Mouse (Mus musculus) midbrain, embryonic 15.5 days (tissue): ENCODE measurements around the gene Retsat. TPM values are rescaled to one million over a fixed set of nuclear protein-coding genes. Genes with fewer than 3 reads are reported as not detected.

ENCODE experiments used
- ATAC-seq: fragments of 200-750 bp; cut with Nextera tagmentation; replicated peaks from 2 replicates; pipeline ENCODE4 v1.8.0; 2017; ENCODE audit warnings: moderate TSS enrichment
- H3K27ac ChIP-seq: fragments of 300-500 bp; sonication (generic); 2 replicates; pipeline ENCODE4 v1.5.1; 2015; ENCODE audit warnings: mild to moderate bottlenecking, inconsistent platforms
- H3K27me3 ChIP-seq: fragments of 300-500 bp; sonication (generic); replicated peaks from 2 replicates; pipeline ENCODE4 v1.6.1; 2015; ENCODE audit warnings: inconsistent platforms
- H3K36me3 ChIP-seq: fragments of 300-500 bp; sonication (generic); replicated peaks from 2 replicates; pipeline ENCODE4 v1.6.1; 2015; ENCODE audit warnings: inconsistent platforms
- H3K4me1 ChIP-seq: fragments of 300-500 bp; sonication (generic); 2 replicates; pipeline ENCODE4 v1.6.1; 2015; ENCODE audit warnings: inconsistent platforms
- H3K4me2 ChIP-seq: fragments of 300-500 bp; sonication (generic); 2 replicates; pipeline ENCODE4 v1.6.1; 2015; ENCODE audit warnings: inconsistent platforms, mild to moderate bottlenecking, moderate library complexity
- H3K4me3 ChIP-seq: fragments of 300-500 bp; sonication (generic); 2 replicates; pipeline ENCODE4 v1.5.1; 2015; ENCODE audit warnings: mild to moderate bottlenecking, inconsistent platforms
- H3K9ac ChIP-seq: fragments of 300-500 bp; sonication (generic); 2 replicates; pipeline ENCODE4 v1.6.1; 2015; ENCODE audit warnings: mild to moderate bottlenecking, inconsistent platforms
- H3K9me3 ChIP-seq: fragments of 300-500 bp; sonication (generic); 2 replicates; pipeline ENCODE4 v1.6.1; 2016; ENCODE audit warnings: inconsistent platforms
- WGBS: fragments of 180-500 bp; shearing (Covaris S2); methylation state at CpG from one replicate; pipeline ENCODE4 v1.1.7; 2015; ENCODE audit warnings: mixed read lengths; 5-methylcytosine and 5-hydroxymethylcytosine counted together
- polyA plus RNA-seq: library from polyadenylated mRNA; unstranded; fragments of >200 nt; fragmentation: Nextera tagmentation; extraction: Ambion mirVana; gene quantifications from 2 replicates; pipeline ENCODE4 v1.2.1, GENCODE M21; 2015

Retsat gene
- polyA plus RNA-seq, 1 experiment from 2014 or later: 6.1 TPM

DNA sequence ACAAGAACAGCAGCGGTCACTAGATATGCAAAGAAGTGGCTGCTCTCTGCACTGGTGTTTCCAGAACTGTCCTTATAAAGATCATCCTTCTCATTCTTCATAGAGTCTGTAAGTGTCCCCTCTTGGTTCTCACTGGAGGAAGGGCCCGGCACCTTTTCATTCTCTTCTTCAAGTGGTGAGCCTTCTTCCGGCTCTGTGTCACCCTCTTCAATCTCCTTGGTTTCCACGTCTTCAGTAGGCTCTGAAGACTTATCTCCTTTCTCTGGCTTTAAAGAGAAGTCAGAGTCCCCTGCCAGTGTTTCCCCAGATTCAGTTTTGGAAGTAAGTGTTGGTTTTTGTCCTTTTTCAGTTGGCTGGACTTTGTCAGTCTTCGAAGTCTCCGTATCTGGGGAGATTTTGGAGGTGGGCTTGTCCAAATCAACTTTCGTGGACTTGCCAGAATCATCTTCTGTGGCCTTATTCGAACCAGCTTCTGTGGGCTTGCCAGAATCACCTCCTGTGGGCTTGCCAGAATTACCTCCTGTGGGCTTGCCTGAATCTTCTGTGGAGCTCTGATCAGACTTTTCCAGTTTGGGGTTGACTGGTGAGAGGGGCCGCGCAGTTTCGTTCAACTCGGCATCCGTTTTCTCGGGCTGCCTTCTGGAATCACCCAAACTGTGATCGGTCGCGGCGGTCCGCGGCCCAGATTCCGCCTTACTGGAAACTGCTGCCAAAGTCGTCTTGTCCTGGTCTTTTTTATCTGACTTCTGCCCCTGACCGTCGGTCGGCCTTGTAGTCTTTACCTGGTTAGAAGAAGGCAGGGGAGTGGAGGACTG lies 17.5 kb downstream of the Retsat start:
- 31% methylated on average over 25 of the region's 25 CpGs for WGBS
- H3K4me1 ChIP-seq: peaks cover 37% of the 10 kb centered on the region
- H3K36me3 ChIP-seq: peaks cover 8% of the 10 kb centered on the region; the same call in 1 of the 2 replicates
- H3K9ac ChIP-seq: peak overlapping the region; percentile 79
- peak overlapping the region; percentile 97 for H3K4me2 ChIP-seq
- peak; percentile 35; the same call in 1 of the 2 replicates for ATAC-seq
- H3K4me3 ChIP-seq: peak overlapping the region; percentile 73
- no peaks in the 10 kb centered on the region for H3K9me3 ChIP-seq
- H3K27me3 ChIP-seq: no peaks in the 10 kb centered on the region
- H3K27ac ChIP-seq: peak overlapping the region; percentile 93

GRCm38 (mm10) chr6:72616643-72617288 lies 18.5 kb downstream of the Retsat start, which contains the start of gene Tgoln1:
TSS of gene Tgoln1 (minus strand) at chr6:72617000.
- H3K27me3 ChIP-seq: no peaks in the 10 kb centered on the region
- H3K27ac ChIP-seq: peak within 1 kb of the TSS; percentile 93
- peak within 1 kb of the TSS; percentile 79 for H3K9ac ChIP-seq
- peak; percentile 98 for ATAC-seq
- H3K36me3 ChIP-seq: 0 out of 2 replicates have a peak, but pooled peaks cover 8% of the 10 kb centered on the region
- under 1% methylated on average over 41 of the region's 41 CpGs for WGBS
- no peaks in the 10 kb centered on the region for H3K9me3 ChIP-seq
- peak within 1 kb of the TSS; percentile 97 for H3K4me2 ChIP-seq
- peaks cover 37% of the 10 kb centered on the region for H3K4me1 ChIP-seq
- peak within 1 kb of the TSS; percentile 73 for H3K4me3 ChIP-seq

GRCm38 (mm10) chr6:72619734-72620532 lies 21.7 kb downstream of the Retsat start:
- Histone ChIP-seq H3K27me3 (no peaks in the 10 kb centered on the region), H3K27ac (no peak overlapping the region), H3K36me3 (no peaks in the 10 kb centered on the region), H3K9ac (no peak overlapping the region), H3K4me3 (no peak overlapping the region), H3K4me1 (peaks cover 19% of the 10 kb centered on the region), H3K9me3 (no peaks in the 10 kb centered on the region), H3K4me2 (no peak overlapping the region)
- ATAC-seq: no peak
- WGBS: 72% methylated on average over 12 of the region's 12 CpGs

GRCm38 (mm10) chr6:72620920-72621319 lies 22.6 kb downstream of the Retsat start:
- Histone ChIP-seq H3K9me3 (no peaks in the 10 kb centered on the region), H3K4me3 (no peak overlapping the region), H3K9ac (no peak overlapping the region), H3K4me2 (no peak overlapping the region), H3K36me3 (no peaks in the 10 kb centered on the region), H3K4me1 (peaks cover 9% of the 10 kb centered on the region), H3K27ac (no peak overlapping the region), H3K27me3 (no peaks in the 10 kb centered on the region)
- 86% methylated on average over 5 of the region's 5 CpGs for WGBS
- ATAC-seq: no peak

DNA sequence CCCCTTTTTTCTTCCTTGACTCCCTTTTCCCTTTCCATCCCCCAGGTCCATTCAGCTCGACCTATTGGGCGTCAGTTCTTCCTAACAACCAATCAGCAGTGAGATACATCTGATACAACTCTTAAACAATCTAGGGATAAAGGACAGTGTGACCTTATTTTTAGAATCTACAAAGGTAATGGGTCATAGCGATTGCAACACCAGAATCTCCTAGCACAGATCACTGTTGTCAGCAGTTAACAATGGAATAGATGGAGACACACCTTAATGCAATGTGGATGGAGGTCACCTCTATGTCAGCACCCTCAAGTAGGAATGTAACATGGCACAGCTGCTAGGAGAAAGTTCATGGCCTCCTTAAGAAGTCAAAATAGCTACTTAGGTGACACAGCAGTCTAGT lies 24.6 kb downstream of the Retsat start:
- H3K27me3 ChIP-seq: no peaks in the 10 kb centered on the region
- H3K4me3 ChIP-seq: no peak overlapping the region
- no peak overlapping the region for H3K27ac ChIP-seq
- no peak for ATAC-seq
- H3K9me3 ChIP-seq: no peaks in the 10 kb centered on the region
- H3K4me1 ChIP-seq: no peaks in the 10 kb centered on the region
- WGBS: 45% methylated on average over 3 of the region's 3 CpGs
- H3K4me2 ChIP-seq: no peak overlapping the region
- H3K36me3 ChIP-seq: no peaks in the 10 kb centered on the region
- no peak overlapping the region for H3K9ac ChIP-seq

GRCm38 (mm10) chr6:72623661-72624402 lies 25.6 kb downstream of the Retsat start:
- Histone ChIP-seq H3K27me3 (no peaks in the 10 kb centered on the region), H3K27ac (no peak overlapping the region), H3K4me2 (no peak overlapping the region), H3K4me1 (no peaks in the 10 kb centered on the region), H3K9ac (no peak overlapping the region), H3K4me3 (no peak overlapping the region), H3K9me3 (no peaks in the 10 kb centered on the region), H3K36me3 (no peaks in the 10 kb centered on the region)
- 85% methylated on average over 8 of the region's 8 CpGs for WGBS
- ATAC-seq: no peak

- Histone ChIP-seq H3K27me3 (no peaks in the 10 kb centered on the region), H3K4me1 (no peaks in the 10 kb centered on the region), H3K27ac (no peak overlapping the region), H3K4me3 (no peak overlapping the region), H3K9me3 (no peaks in the 10 kb centered on the region), H3K4me2 (no peak overlapping the region), H3K36me3 (no peaks in the 10 kb centered on the region), H3K9ac (no peak overlapping the region)
- WGBS: 88% methylated on average over 7 of the region's 7 CpGs
- no peak for ATAC-seq
Observed at GRCm38 (mm10) chr6:72626391-72626790, 28.1 kb downstream of the Retsat start.

GRCm38 (mm10) chr6:72627276-72627675 lies 29.0 kb downstream of the Retsat start:
- Histone ChIP-seq H3K36me3 (no peaks in the 10 kb centered on the region), H3K4me1 (no peaks in the 10 kb centered on the region), H3K9ac (no peak overlapping the region), H3K4me2 (no peak overlapping the region), H3K9me3 (no peaks in the 10 kb centered on the region), H3K27ac (no peak overlapping the region), H3K27me3 (no peaks in the 10 kb centered on the region), H3K4me3 (no peak overlapping the region)
- ATAC-seq: no peak
- 87% methylated on average over 16 of the region's 16 CpGs for WGBS

- Histone ChIP-seq H3K27me3 (no peaks in the 10 kb centered on the region), H3K9me3 (no peaks in the 10 kb centered on the region), H3K4me2 (no peak overlapping the region), H3K9ac (no peak overlapping the region), H3K4me3 (no peak overlapping the region), H3K27ac (no peak overlapping the region), H3K36me3 (no peaks in the 10 kb centered on the region), H3K4me1 (no peaks in the 10 kb centered on the region)
- no peak for ATAC-seq
- WGBS: 93% methylated on average over 2 of the region's 2 CpGs
Observed at GRCm38 (mm10) chr6:72630370-72630769, 32.1 kb downstream of the Retsat start.

DNA sequence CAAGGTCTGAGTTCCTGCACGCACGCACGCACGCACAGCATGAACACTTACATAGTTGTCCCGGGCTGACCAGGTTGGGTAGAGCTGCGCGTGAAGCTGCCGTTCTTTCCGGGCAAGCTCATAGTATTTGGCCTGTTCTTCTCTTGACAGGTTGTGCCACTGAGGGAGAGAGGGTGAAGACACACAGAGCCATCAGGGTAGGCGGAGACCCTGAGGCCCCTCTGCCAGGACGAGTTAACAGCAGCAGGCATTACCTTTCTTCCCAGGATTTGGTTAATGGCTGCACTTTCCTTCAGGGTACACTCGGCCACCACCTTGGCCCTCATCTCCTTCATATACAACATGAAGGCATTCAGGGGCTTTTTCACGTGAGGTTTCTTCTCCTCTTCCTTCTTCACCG lies 32.7 kb downstream of the Retsat start:
- no peak for ATAC-seq
- H3K36me3 ChIP-seq: no peaks in the 10 kb centered on the region
- 92% methylated on average over 14 of the region's 14 CpGs for WGBS

GRCm38 (mm10) chr6:72631700-72632099 lies 33.4 kb downstream of the Retsat start:
- ATAC-seq: 0 out of 2 replicates have a peak, but pooled peaks have one; percentile 24
- Histone ChIP-seq H3K9me3 (no peaks in the 10 kb centered on the region), H3K4me2 (no peak overlapping the region), H3K4me1 (no peaks in the 10 kb centered on the region), H3K27ac (no peak overlapping the region), H3K36me3 (no peaks in the 10 kb centered on the region), H3K4me3 (no peak overlapping the region), H3K9ac (no peak overlapping the region), H3K27me3 (no peaks in the 10 kb centered on the region)
- WGBS: 76% methylated on average over 6 of the region's 6 CpGs

More for the DNA sequence above, 32.7 kb downstream of the Retsat start:
- Histone ChIP-seq H3K4me1 (no peaks in the 10 kb centered on the region), H3K4me3 (no peak overlapping the region), H3K4me2 (no peak overlapping the region), H3K9me3 (no peaks in the 10 kb centered on the region), H3K27ac (no peak overlapping the region), H3K9ac (no peak overlapping the region), H3K27me3 (no peaks in the 10 kb centered on the region)
